Mouse (Mus musculus) heart, adult 8-10 months (tissue): ENCODE measurements around the gene Atp2a2. TPM values are rescaled to one million over a fixed set of nuclear protein-coding genes. Genes with fewer than 3 reads are reported as not detected.
A peak's percentile ranks its signal among the peaks of the same experiment; 100 is the strongest.

ENCODE experiments used
- DNase-seq: peaks from one replicate; pipeline ENCODE4 v3.0.0; 2022; ENCODE audit warnings: low spot score
- total RNA-seq, 4 experiments: library from RNA; stranded (reverse); gene quantifications; 2 replicates each; pipeline ENCODE4 v1.2.4; 2022

Atp2a2 gene
- total RNA-seq, result over 10,000 TPM; 11,934 to 13,904 (median 12,774) TPM

DNA sequence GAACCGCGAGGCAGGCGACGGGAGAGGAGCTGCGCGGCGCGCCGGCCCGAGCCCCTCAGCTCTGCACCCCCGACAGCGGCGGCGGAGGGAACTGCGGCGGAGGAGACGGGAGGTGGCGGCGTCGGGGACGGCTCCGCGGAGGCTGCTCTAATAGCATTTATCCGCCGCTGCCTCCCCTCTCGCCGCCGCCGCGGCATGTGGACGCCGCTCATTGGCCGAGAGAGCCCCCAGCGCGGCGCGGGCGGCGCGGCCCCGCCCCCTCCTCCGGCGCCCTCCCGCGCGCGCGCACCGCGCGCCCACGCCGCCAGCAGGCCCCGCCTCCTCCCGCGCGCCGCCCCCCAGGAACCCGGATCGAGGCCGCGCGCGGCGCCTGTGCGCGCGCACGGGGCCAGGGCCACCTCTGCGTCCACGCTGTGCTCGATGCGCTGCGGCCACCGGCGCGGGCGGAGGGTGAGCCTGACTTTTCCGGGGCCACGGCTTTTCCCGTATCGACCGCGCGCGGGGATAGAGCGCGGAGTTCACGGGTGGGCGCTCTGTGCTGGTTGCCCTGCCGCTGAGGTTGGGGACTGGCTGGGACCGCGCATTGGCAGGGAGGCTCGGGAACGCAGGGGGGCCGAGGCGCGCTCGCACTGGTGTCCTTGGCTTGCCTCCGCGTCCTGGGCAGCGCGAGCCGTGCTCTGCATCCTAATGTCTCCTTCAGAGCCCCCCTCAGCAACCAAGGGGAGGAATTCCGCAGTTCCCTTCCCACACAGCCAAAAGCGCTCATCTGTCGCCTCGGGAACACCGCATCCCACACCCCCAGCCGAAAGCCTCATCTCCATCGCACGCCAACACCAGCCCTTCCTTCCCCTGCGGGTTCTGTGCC, at the start of gene Atp2a2:
TSS of gene Atp2a2 (minus strand) at position 149 of the 865 bp plus-strand sequence.
- peak; percentile 84 for DNase-seq

DNA sequence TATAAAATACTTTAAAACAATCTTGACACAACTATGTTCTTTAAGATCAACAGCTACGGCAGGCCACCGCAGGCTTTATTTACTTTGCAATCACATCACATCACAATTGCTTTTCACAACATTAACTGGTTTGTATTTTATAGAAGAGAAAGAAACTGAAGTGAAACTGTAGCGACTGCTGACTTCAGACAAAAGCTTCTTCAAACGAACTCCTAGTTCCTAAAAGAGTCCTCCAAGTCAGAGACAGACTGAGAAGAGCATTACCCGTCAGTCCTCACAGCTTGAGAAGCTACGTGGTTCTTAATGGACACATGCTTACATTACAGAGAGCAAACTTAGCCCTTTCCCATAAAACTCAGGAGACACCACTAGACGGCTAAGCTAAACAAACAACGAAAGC, 48.4 kb upstream of the Atp2a2 start:
- DNase-seq, result peak; percentile 24

DNA sequence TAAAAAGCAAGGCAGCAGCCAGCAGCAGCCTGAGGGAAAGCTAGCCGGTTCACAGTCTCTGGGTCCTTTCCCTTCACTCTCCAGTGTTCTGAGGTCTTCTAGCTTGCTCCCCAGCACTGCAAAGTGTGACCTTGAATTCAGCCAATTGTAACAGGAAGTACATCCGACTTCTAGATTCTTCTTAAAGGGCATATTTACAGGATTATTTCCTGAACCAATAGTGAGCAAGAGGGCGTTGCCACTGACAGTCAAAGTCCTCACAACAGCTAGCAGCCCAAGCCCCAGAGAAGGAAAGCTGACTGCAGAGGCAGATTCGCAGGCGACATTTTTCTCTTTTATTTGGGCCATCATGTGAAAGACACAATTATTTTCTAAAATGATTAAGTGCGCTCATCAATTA, 46.6 kb upstream of the Atp2a2 start:
- peak; percentile 65 for DNase-seq

DNA sequence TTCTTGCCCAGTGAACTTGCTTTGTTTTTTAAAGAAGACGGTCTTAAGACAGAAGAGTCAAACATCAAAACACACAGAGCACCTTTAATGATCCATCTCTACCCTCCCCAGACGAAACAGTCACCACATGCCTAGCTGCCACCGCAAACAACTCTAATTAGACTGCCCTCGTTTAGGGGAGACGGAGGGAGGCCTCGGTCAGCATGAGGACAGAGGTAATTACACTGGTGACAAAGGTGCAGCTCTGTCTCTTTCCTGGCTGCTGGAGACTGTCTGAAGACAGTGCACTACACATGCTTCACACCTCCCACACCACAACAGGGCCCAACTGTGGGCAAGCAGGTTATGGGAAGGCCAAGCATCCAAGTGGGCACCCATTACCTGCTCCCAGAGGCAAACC, 45.8 kb upstream of the Atp2a2 start:
- DNase-seq, result no peak

DNA sequence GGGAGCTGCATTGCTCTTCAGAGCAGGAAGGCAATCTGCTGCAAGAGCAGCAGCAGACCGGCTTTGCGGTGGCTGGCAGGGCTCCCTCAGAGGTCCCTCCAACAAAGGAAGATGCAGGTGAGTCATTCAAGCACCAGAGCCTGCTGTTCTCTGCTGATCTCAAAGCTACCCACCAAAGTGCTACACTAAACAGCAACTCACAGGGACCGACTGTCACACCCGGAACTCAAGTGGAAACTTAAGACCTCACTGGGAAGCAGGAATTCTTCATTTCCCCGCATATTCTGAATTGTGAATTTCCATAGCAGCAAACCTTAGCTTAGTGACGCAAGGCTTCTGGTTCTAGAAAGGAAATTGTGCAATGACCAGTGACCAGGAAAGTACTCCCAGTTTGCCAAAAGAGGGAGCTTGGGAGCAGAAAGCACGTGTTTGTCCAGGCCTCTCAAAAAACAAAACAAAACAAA, 45.3 kb upstream of the Atp2a2 start:
- DNase-seq, result peak; percentile 80

DNA sequence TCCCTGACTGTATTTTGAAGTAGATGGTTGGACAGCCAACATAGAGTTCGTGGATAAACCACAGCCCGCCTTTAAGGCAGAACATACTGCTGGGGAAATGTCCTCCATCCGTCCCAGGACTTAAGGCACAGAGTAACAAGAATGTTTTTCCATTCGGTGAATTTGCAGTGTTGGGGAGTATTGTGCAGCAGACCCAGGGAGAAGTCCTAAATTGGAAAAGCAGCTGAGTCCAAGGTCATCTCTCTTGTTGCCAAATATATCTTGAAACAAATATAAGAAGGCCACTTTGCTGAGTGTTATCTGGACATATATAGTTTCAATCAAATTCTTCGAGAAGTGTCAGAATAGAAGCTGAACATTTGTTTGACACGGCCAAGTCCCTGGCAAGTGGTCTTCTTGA, 41.4 kb upstream of the Atp2a2 start:
- DNase-seq, result peak; percentile 20

DNA sequence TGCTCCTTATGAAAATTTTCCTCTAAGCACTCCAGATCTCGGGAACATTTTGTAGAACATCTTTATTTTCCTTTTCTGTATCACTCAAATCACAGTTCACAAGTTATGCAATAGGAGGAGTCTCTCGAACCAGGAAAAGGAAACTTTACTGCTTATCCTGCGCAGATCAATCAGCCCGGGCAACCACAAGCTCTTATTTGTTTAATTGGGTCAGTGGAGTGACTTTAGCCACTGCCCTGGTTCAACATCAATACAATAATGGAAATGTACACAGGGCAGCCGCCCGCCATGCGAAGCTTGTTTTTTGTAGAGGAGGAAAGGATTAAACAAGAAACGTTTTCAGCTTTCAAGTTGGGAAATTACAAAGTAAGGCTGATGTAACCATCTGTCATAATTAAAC, 39.8 kb upstream of the Atp2a2 start:
- no peak for DNase-seq

DNA sequence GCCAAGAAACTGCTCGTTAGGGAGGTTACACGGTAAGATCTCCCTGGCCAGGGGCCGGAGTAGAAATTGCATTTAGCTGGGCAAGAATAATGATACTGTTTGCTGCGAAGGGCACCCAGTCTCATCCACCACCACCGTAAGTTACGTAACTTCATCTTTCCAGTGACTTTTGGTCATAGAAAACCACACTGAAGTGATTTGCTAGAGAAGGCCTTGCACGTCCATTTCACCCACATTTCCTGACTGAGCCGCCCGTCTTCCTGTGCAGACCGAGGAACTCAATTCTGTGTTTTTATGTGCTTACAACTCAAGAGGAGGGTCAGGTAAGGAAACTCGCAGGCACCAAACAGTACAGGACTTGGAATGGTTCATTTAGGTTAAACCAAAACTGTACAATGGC, 36.1 kb upstream of the Atp2a2 start:
- DNase-seq, result no peak

DNA sequence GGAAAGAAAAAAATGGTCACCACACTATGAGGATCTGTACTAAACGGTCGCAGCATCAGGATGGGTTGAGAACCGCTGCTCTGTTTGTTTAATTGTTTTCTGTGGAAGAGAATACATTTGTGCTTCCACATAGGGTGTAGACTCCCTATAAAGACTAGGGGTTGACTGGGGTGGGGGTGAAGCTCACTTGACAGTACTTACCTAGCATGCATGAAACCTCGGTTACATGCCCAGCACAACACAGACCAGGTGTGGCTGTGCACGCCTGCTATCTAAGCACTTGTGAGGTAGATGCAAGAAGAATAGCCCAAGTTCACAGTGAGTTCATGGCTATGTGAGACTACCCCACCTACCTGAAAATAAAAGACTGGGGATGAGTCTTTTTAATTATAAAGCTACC, 35.6 kb upstream of the Atp2a2 start:
- no peak for DNase-seq

DNA sequence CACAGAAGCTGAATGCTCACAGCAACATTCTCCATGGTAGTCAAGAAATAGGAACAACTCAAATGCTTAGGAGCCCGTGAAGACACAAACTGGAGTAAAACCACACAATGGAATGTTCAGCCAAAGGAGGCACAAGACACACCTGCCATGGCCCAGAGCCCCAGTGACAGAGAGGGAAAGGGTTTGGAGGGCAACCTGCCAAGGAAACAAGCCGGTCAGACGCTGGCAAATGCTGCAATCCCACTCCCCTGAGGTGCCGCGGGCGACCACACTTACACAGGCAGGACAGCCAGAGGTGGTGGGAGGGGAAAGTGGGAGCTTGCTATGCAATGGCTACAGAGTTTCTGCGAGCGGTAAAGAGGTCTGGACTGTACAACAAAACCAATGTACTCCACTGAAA, 31.9 kb upstream of the Atp2a2 start:
- DNase-seq, result no peak

DNA sequence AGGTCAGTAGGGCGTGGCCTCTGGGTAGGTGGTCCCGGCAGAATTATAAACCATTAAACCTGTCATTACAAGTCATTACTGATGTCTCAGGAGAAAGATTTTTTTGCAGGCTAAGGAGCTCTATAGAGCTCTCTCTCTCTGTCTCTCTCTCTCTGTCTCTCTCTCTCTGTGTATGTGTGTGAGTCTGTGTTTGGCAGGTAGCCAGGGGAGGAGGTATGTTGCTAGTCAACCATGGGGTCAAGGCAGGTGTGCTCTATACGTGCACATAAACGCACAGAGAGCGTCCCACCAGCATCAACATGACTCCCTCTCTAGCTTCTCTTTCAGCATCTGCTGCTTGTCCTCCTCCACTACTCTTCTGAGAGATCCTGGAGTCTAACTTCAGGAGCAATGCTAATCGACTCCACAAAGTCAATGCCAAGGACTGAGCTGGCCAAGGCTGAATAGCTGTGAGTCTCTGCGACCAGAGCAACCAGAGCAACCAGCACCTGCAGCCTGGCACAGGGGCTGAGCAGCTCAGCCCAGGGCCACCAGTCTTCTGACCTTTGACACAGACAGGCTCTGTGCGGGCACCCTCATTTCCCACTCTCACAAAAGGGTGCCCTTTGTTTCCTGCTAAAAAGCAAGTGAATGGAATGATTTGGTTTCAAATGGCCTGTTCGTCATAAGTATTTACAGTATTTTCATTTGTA, 28.0 kb upstream of the Atp2a2 start:
- DNase-seq, result no peak

DNA sequence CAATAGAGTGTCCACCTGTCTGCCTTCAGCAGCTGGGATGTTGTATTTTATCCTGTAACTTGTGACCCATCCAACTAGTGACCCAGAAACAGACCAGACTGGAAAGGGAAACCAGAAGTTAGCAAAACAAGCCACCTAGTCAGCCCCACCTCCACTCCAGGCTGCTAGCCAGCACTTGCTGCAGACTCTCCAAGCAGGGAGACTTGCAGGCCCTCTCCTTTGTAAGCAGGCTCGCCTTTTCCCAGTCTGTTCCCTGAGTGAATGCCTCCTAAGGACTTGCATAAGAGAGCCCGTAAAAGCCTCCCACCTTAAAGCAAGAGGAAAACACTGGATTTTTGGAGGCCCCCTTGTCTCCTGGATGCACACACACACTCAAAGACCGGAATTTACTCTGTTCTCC, 27.3 kb upstream of the Atp2a2 start:
- peak; percentile 66 for DNase-seq

DNA sequence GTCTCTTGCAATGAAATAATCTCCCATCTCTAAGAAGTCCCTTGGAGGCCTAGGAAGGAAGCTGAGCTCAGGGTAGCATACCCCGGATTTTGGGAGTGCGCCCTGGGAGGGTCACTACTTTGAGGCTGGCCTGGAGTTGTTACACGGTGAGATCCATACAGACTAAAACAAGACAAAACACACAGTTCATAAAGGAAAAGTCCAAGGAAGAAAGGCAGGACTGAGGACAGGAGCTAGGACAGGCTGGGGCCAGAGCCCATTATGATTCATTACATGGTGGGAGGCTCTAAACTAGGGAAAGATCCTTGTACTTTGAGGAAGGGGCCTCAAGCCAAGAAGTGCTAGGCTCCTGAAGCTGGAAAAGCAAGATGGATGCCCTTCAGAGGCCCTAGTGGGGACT, 26.6 kb upstream of the Atp2a2 start:
- no peak for DNase-seq

DNA sequence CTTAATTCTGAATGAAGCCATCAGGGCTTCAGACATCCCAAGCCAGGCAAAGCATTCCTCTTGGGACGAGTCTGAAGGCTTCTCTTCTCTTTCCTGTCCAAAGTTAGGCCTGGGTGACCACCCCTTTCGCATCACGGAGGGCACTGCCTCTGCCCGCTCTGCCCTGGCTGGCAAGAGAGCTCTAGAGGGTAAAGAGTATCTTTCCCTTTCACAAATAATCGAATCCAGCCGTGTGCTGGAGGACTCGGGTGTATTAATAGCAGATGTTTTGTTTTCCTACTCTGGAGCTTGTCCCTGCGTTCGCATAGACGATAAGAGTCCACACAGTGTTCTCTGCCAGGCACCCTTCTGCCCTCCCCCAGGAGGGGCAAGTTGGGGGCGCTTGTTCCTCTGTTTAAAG, 25.7 kb upstream of the Atp2a2 start:
- DNase-seq, result peak; percentile 55

DNA sequence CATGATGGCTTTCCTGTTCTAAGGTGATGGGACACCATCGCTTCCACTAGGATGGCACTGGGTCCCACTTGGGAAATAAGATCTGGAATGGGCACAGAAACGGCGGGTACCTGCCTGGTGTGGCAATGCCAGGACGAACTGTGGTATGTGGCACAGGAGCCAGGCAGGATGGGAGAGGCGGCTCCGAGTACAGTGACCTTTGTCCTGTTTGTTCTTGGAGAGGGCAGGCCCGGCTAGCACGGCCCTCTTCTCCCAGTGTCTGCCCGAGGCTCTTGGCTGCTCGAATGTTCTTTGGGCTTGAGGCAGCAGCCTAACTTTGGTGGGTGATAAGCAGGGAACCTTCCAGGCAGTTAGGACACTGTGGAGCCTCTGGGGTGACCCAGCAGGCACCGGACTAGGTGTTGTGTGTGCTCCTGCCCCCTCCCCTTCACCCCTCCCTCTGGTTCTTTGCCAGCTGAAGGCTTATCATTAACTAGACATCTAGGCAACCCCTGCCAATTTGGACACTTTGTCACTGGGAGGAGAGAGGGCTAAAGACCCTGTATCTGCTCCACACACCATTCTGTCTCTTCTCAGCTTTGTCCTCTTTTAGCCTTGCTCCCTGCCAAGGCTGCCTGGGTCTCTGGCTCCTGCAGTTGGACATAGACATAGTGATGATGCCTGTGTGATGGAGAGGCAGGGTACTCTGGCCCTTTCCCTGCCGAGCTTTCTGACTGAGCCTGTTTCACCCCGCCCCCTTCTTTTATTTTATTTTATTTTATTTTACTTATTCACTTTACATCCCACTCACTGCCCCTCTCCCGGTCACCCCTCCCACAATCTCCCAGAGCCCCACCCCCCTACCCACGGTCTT, 25.1 kb upstream of the Atp2a2 start:
- peak; percentile 69 for DNase-seq

DNA sequence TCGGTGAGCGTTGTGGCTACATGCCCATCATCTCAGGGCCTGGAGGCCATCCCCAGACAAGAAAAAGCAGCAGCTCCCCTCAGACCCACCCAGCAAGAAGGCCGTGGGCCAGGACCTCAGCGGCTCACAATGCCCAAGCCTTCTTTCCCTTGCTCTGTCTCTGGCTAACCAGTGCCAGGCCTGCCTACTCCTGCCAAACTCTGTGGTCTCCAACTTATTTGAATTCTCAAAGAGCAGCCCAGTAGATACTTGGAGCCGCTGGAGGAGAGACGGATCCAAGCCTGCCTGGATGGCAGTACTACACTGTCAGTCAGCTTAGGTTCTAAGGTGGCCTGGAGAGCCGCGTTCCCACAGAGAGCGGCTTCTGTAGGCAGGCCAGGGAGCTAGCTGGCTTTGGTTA, 24.4 kb upstream of the Atp2a2 start:
- DNase-seq, result peak; percentile 29

DNA sequence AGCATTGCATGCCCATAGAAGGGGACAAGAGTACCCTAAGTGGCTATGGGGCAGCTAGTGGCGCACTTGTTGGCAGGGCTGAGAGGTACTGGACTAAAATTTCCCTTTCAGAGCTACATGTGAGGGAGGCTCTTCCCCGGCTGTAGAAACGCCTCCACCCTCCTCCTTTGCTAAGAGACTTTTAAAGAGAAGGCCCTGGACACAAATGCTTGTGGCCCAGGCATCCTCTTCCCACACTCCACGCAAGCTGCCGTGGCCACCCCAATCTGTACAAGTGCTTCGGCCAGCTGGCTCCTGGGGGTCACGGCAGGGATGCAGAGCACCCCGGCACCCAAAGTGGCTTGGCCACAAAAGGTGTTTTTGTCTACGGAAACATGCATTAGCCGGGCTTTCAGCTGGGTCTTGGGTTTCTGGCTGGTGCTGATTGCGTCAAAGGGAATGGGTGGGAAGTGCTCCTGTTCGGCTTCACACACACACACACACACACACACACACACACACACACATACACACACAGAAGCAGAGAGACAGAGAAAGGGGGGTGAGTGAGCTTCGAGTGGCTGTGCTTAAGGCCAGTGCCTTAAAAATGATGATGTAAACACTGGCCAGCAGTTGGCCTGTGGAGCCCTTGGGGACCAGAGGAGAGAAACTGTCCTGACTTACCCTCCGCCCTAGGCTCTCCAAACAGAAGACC, 23.4 kb upstream of the Atp2a2 start:
- DNase-seq, result peak; percentile 38

DNA sequence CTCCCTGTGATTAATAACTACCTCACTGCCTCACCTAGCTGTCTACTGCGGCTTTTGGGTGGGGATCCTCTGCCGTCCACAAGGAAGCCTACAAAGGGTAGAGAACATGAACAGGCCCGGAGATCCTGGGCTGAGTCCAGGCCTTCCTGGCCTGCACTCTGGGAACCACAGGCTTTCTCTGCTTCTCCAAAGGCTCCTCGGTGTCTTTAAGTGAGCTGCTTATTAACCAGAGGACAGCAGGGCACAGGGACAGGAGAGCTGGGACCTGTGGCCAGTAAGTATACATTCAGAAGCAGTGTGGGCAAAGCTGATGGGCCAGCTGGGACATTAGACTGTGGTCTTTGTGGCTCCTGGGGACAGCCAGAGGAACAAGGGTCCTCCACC, 22.8 kb upstream of the Atp2a2 start:
- DNase-seq, result peak; percentile 17

DNA sequence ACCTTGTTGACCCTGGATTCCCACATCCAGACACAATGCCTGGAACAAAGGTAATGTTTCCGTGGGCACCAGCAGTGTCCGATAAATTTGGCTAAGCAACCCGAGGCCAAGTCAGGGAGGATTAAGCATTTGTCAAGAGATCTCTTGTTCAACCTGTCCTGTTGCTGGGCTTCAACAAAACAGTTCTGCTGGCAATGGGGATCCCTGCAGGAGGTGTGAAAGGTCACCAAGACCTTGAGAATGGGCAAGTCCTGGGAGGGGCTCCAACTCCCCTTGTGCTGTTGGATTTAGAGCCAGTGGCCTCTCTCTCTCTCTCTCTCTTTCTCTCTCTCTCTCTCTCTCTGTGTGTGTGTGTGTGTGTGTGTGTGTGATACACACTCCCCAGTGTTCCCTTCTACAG, 22.2 kb upstream of the Atp2a2 start:
- DNase-seq, result peak; percentile 47

DNA sequence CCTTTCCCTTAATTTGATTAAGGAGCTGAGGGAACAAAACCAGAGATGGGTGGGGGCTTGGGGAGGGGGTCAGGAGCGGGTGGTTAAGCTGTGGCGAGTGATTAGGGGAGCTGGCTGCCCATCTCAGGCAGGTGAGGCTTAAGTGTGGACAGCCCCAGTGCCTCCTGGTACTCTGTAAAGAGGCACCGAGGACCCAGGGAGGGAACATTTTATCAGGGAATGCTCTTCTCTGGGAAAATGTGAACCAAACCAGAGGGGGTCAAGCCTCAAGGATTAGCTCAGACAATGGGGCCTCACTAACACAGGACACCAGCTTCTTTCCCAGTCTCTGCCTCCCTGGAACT, 19.1 kb upstream of the Atp2a2 start:
- DNase-seq, result peak; percentile 51

DNA sequence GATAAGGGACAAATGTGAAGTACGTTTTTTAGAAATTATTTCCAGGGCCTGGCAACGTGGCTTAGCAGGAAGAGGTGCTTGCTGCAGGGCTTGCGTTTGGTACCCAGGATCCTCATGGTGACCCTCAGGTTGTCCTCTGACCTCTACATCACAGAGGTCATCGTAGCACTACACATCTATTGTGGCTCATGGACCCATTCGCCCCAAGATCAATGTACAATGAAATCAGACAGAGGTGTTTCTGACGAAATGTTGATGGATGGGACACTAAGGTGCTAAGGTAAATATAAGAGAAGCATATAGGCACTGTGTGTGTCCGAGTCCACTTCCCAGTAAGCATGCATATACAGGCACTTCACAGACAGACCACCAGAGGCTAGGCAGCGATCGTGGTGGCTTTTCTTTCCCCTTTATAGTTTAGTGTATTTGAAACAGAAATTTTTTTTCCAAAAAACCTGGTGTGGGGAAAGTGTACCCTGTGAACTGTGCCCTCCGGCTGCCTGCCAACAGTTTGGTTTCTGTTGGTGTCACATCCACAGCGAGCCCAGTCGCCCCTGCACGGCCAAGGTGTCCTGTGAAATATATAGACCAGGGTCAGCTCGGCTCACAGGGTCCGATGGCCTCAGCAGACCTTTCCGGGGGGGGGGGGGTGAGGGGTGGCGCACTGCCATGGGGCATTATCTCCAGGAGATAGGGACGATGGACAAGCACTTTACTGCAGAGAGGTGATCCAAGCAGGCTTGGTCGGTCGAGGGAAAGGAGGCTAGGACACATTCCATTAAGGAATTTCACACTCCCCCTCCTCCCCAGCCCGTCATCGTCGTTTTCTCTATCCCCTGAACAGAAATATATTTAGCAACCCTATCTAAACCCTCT, 18.5 kb upstream of the Atp2a2 start:
- peak; percentile 55 for DNase-seq
